Mouse (Mus musculus) lung, embryonic 15.5 days (tissue): Measurements from ENCODE around the gene Sva. TPM values are rescaled to one million over a fixed set of nuclear protein-coding genes. Genes with fewer than 3 reads are reported as not detected.

Experiments used
- ATAC-seq: fragments of 200-750 bp; cut with Nextera tagmentation; 2 replicates; pipeline ENCODE4 v1.8.0; 2017; ENCODE audit warnings: moderate number of reproducible peaks, borderline replicate concordance; ENCODE audit not compliant: low FRiP score, low TSS enrichment; ENCODE audit errors: extremely low read depth
- H3K27ac ChIP-seq: fragments of 300-500 bp; sonication (generic); 2 replicates; pipeline ENCODE4 v1.5.1; 2015; ENCODE audit warnings: moderate library complexity, mild to moderate bottlenecking, inconsistent platforms
- H3K27me3 ChIP-seq: fragments of 300-500 bp; sonication (generic); 2 replicates; pipeline ENCODE4 v1.6.1; 2015; ENCODE audit warnings: inconsistent platforms
- H3K36me3 ChIP-seq: fragments of 300-500 bp; sonication (generic); 2 replicates; pipeline ENCODE4 v1.6.1; 2015; ENCODE audit warnings: inconsistent platforms
- H3K4me1 ChIP-seq: fragments of 300-500 bp; sonication (generic); 2 replicates; pipeline ENCODE4 v1.6.1; 2015; ENCODE audit warnings: inconsistent platforms
- H3K4me2 ChIP-seq: fragments of 300-500 bp; sonication (generic); 2 replicates; pipeline ENCODE4 v1.6.1; 2015; ENCODE audit warnings: inconsistent platforms, mild to moderate bottlenecking, moderate library complexity
- H3K4me3 ChIP-seq: fragments of 300-500 bp; sonication (generic); 2 replicates; pipeline ENCODE4 v1.5.1; 2015; ENCODE audit warnings: mild to moderate bottlenecking, inconsistent platforms
- H3K9ac ChIP-seq: fragments of 300-500 bp; sonication (generic); 2 replicates; pipeline ENCODE4 v1.6.1; 2015; ENCODE audit warnings: inconsistent platforms
- H3K9me3 ChIP-seq: fragments of 300-500 bp; sonication (generic); 2 replicates; pipeline ENCODE4 v1.6.1; 2016; ENCODE audit warnings: inconsistent platforms
- polyA plus RNA-seq: library from polyadenylated mRNA; unstranded; fragments of >200 nt; fragmentation: Nextera tagmentation; extraction: Ambion mirVana; gene quantifications from 2 replicates; pipeline ENCODE4 v1.2.1, GENCODE M21; 2015

Gene Sva
- polyA plus RNA-seq = not detected in 2 replicates

GRCm38 (mm10) chr6:42038094-42038493 lies at the start of gene Sva:
Gene Sva (plus strand): TSS chr6:42038394.
- no peak for ATAC-seq

More at GRCm38 (mm10) chr6:42038094-42038493, at the start of gene Sva:
- Histone ChIP-seq H3K27me3 (no peaks in the 10 kb centered on the region), H3K4me2 (no peak within 1 kb of the TSS), H3K4me1 (no peaks in the 10 kb centered on the region), H3K27ac (no peak within 1 kb of the TSS), H3K9ac (no peak within 1 kb of the TSS), H3K4me3 (no peak within 1 kb of the TSS), H3K36me3 (no peaks in the 10 kb centered on the region), H3K9me3 (no peaks in the 10 kb centered on the region)

Other genes with a start within 250 kb of the Sva start
- gene Pip, start 190.9 kb upstream of the Sva start, polyA plus RNA-seq = not detected in 2 replicates
- gene Sval2, start 185.4 kb upstream of the Sva start, polyA plus RNA-seq = not detected in 2 replicates
- gene Sval1, start 86.8 kb upstream of the Sva start, polyA plus RNA-seq = not detected in 2 replicates
- gene Sval3, start 70.3 kb upstream of the Sva start, polyA plus RNA-seq = not detected in 2 replicates
- not detected in 2 replicates for gene Tas2r139, start 102.5 kb downstream of the Sva start, polyA plus RNA-seq
- gene Tas2r144, start 176.9 kb downstream of the Sva start, polyA plus RNA-seq = not detected in 2 replicates
- gene Gstk1, start 207.5 kb downstream of the Sva start, polyA plus RNA-seq = 43.6 and 46.2 TPM in 2 replicates
- 3.6 and 4.1 TPM in 2 replicates for gene Tmem139, start 223.6 kb downstream of the Sva start, polyA plus RNA-seq
- gene Casp2, start 226.6 kb downstream of the Sva start, polyA plus RNA-seq = 73.4 and 73.5 TPM in 2 replicates
- 0.14 and 0.24 TPM in 2 replicates for gene Clcn1, start 248.3 kb downstream of the Sva start, polyA plus RNA-seq